Mouse (Mus musculus) mouse trophoblast stem cell (cell line): ENCODE data around the gene Arfrp1.

Experiments
- in situ Hi-C, 2 experiments: fragments of 300-500 bp; cut with MseI, MboI; formaldehyde crosslinking; loops; 2 replicates in 1 of 2; 3 replicates in 1 of 2; pipeline ENCODE4 v1.15.1; 2025

Gene Arfrp1

GRCm38 (mm10) chr2:181378701-181379100 is 13.5 kb upstream of the Arfrp1 start:
- in situ Hi-C loops, result no loop called here

- in situ Hi-C loops, result no loop called here
These were observed 12.0 kb upstream of the Arfrp1 start for GRCm38 (mm10) chr2:181377230-181377629.

GRCm38 (mm10) chr2:181375787-181376186 is 10.6 kb upstream of the Arfrp1 start:
- in situ Hi-C loops, result no loop called here

- in situ Hi-C loops, result no loop called here
These were observed 4.8 kb upstream of the Arfrp1 start for GRCm38 (mm10) chr2:181370001-181370400.

GRCm38 (mm10) chr2:181365655-181366075 is 461 bp upstream of the Arfrp1 start:
- in situ Hi-C loops, result no loop called here

GRCm38 (mm10) chr2:181364487-181364859 is 731 bp downstream of the Arfrp1 start:
- in situ Hi-C loops, result no loop called here

GRCm38 (mm10) chr2:181363946-181364345 is 1.3 kb downstream of the Arfrp1 start:
- in situ Hi-C loops, result no loop called here

GRCm38 (mm10) chr2:181356780-181357179 is 8.4 kb downstream of the Arfrp1 start:
- in situ Hi-C loops, result no loop called here

- in situ Hi-C loops, result no loop called here
These were observed 22.4 kb downstream of the Arfrp1 start for GRCm38 (mm10) chr2:181342766-181343165.

- in situ Hi-C loops, result no loop called here
These were observed 24.8 kb downstream of the Arfrp1 start for GRCm38 (mm10) chr2:181340426-181340825.

GRCm38 (mm10) chr2:181334023-181334422 is 31.2 kb downstream of the Arfrp1 start:
- in situ Hi-C loops, result no loop called here

GRCm38 (mm10) chr2:181332542-181332941 is 32.7 kb downstream of the Arfrp1 start:
- in situ Hi-C loops, result no loop called here

GRCm38 (mm10) chr2:181326098-181326497 is 39.1 kb downstream of the Arfrp1 start:
- in situ Hi-C loops, result no loop called here

GRCm38 (mm10) chr2:181322136-181322535 is 43.1 kb downstream of the Arfrp1 start:
- in situ Hi-C loops, result no loop called here

GRCm38 (mm10) chr2:181320103-181320499 is 45.1 kb downstream of the Arfrp1 start:
- in situ Hi-C loops, result no loop called here

- in situ Hi-C loops, result no loop called here
These were observed 45.7 kb downstream of the Arfrp1 start, which contains the start of gene Rtel1 for GRCm38 (mm10) chr2:181319248-181320102. Rtel1 (plus strand) TSS chr2:181319739.

GRCm38 (mm10) chr2:181314080-181314810 is 51.0 kb downstream of the Arfrp1 start, which contains the start of gene Stmn3:
Stmn3 (minus strand) TSS chr2:181314500.
- in situ Hi-C loops, result no loop called here

GRCm38 (mm10) chr2:181313344-181314079 is 51.7 kb downstream of the Arfrp1 start:
- in situ Hi-C loops, result no loop called here

GRCm38 (mm10) chr2:181313006-181313343 is 52.2 kb downstream of the Arfrp1 start:
- in situ Hi-C loops, result no loop called here

- in situ Hi-C loops, result no loop called here
These were observed 52.8 kb downstream of the Arfrp1 start for GRCm38 (mm10) chr2:181312435-181312834.
